Mouse (Mus musculus) T-helper 2 cell (primary cell): Measurements from ENCODE around the gene Ston1.

ENCODE experiments used
- in situ Hi-C: fragments of 300-600 bp; cut with MboI, MseI; formaldehyde crosslinking; loops from one replicate; pipeline ENCODE4 v1.15.1; 2025; ENCODE audit warnings: high pct_unique_total_duplicates

Gene Ston1

GRCm38 (mm10) chr17:88625350-88625749, 27.9 kb downstream of the Ston1 start:
- in situ Hi-C loops = loop anchor here (25.0 kb wide), 1 partner anchor 363 kb away; no protein-coding TSS in a partner anchor

GRCm38 (mm10) chr17:88625931-88626330, 28.4 kb downstream of the Ston1 start:
- in situ Hi-C loops = loop anchor here (25.0 kb wide), 1 partner anchor 364 kb away; no protein-coding TSS in a partner anchor

- in situ Hi-C loops = loop anchor here (25.0 kb wide), 1 partner anchor 364 kb away; no protein-coding TSS in a partner anchor
Measured at GRCm38 (mm10) chr17:88626347-88626811, 28.9 kb downstream of the Ston1 start.

GRCm38 (mm10) chr17:88627150-88627549, 29.7 kb downstream of the Ston1 start:
- in situ Hi-C loops = loop anchor here (25.0 kb wide), 1 partner anchor 365 kb away; no protein-coding TSS in a partner anchor

- in situ Hi-C loops = loop anchor here (25.0 kb wide), 1 partner anchor 367 kb away; no protein-coding TSS in a partner anchor
Measured at GRCm38 (mm10) chr17:88628676-88629380, 31.3 kb downstream of the Ston1 start.

- in situ Hi-C loops = loop anchor here (25.0 kb wide), 1 partner anchor 367 kb away; no protein-coding TSS in a partner anchor
Measured at GRCm38 (mm10) chr17:88629381-88629759, 31.9 kb downstream of the Ston1 start.

- in situ Hi-C loops = loop anchor here (10.0 to 25.0 kb wide), 3 partner anchors 95 to 825 kb away; partner anchors contain the start of gene Ppp1r21
Measured at GRCm38 (mm10) chr17:88629931-88630553, 32.6 kb downstream of the Ston1 start.

- in situ Hi-C loops = loop anchor here (10.0 to 25.0 kb wide), 3 partner anchors 96 to 826 kb away; partner anchors contain the start of gene Ppp1r21
Measured at GRCm38 (mm10) chr17:88630554-88630948, 33.1 kb downstream of the Ston1 start.

- in situ Hi-C loops = loop anchor here (10.0 to 25.0 kb wide), 3 partner anchors 98 to 828 kb away; partner anchors contain the start of gene Ppp1r21
Measured at GRCm38 (mm10) chr17:88632631-88633030, 35.1 kb downstream of the Ston1 start.

- in situ Hi-C loops = loop anchor here (10.0 to 25.0 kb wide), 3 partner anchors 101 to 831 kb away; partner anchors contain the start of gene Ppp1r21
Measured at GRCm38 (mm10) chr17:88636076-88636475, 38.6 kb downstream of the Ston1 start.

GRCm38 (mm10) chr17:88636587-88636986, 39.1 kb downstream of the Ston1 start:
- in situ Hi-C loops = loop anchor here (10.0 to 25.0 kb wide), 3 partner anchors 102 to 832 kb away; partner anchors contain the start of gene Ppp1r21

GRCm38 (mm10) chr17:88641012-88641411, 43.5 kb downstream of the Ston1 start:
- in situ Hi-C loops = loop anchor here (25.0 kb wide), 1 partner anchor 379 kb away; no protein-coding TSS in a partner anchor

- in situ Hi-C loops = loop anchor here (25.0 kb wide), 1 partner anchor 380 kb away; no protein-coding TSS in a partner anchor
Measured at GRCm38 (mm10) chr17:88641836-88642235, 44.4 kb downstream of the Ston1 start.

GRCm38 (mm10) chr17:88644876-88645275, 47.4 kb downstream of the Ston1 start:
- in situ Hi-C loops = loop anchor here (25.0 kb wide), 1 partner anchor 383 kb away; no protein-coding TSS in a partner anchor

- in situ Hi-C loops = loop anchor here (25.0 kb wide), 1 partner anchor 383 kb away; no protein-coding TSS in a partner anchor
Measured at GRCm38 (mm10) chr17:88645299-88645698, 47.8 kb downstream of the Ston1 start.

- in situ Hi-C loops = loop anchor here (25.0 kb wide), 1 partner anchor 385 kb away; no protein-coding TSS in a partner anchor
Measured at GRCm38 (mm10) chr17:88647149-88647548, 49.7 kb downstream of the Ston1 start.

GRCm38 (mm10) chr17:88652010-88652409, 54.5 kb downstream of the Ston1 start:
- in situ Hi-C loops = loop anchor here (25.0 kb wide), 1 partner anchor 1860 kb away; no protein-coding TSS in a partner anchor

- in situ Hi-C loops = loop anchor here (25.0 kb wide), 1 partner anchor 1859 kb away; no protein-coding TSS in a partner anchor
Measured at GRCm38 (mm10) chr17:88652702-88653374, 55.4 kb downstream of the Ston1 start.

GRCm38 (mm10) chr17:88653375-88653769, 55.9 kb downstream of the Ston1 start:
- in situ Hi-C loops = loop anchor here (25.0 kb wide), 1 partner anchor 1859 kb away; no protein-coding TSS in a partner anchor

- in situ Hi-C loops = loop anchor here (5.0 to 25.0 kb wide), 2 partner anchors 99 to 1854 kb away; no protein-coding TSS in a partner anchor
Measured at GRCm38 (mm10) chr17:88658510-88658909, 61.0 kb downstream of the Ston1 start.

- in situ Hi-C loops = loop anchor here (10.0 to 25.0 kb wide), 2 partner anchors 1049 to 1846 kb away; no protein-coding TSS in a partner anchor
Measured at GRCm38 (mm10) chr17:88666076-88666475, 68.6 kb downstream of the Ston1 start.
